Mouse (Mus musculus) thymus, adult 2 months (tissue): ENCODE results near the gene Ttll8. TPM values are rescaled to one million over a fixed set of nuclear protein-coding genes. Genes with fewer than 3 reads are reported as not detected.

ENCODE experiments used
- DNase-seq: peaks from one replicate; pipeline ENCODE4 v3.0.0; 2021
- H3K27ac ChIP-seq: fragments of 200-500 bp; 2 replicates; pipeline ENCODE4 v1.5.1; 2012; ENCODE audit warnings: low read length, control low read depth; ENCODE audit not compliant: control insufficient read depth, insufficient read depth
- H3K27me3 ChIP-seq: fragments of 200-500 bp; 2 replicates; pipeline ENCODE4 v1.6.1; 2012; ENCODE audit warnings: mild to moderate bottlenecking, low read length, moderate library complexity, mixed read lengths; ENCODE audit not compliant: control insufficient read depth, insufficient read depth
- H3K36me3 ChIP-seq: fragments of 200-500 bp; 2 replicates; pipeline ENCODE4 v1.6.1; 2012; ENCODE audit warnings: mild to moderate bottlenecking, low read length, moderate library complexity; ENCODE audit not compliant: control insufficient read depth, insufficient read depth
- H3K4me1 ChIP-seq: fragments of 200-500 bp; replicated peaks from 2 replicates; pipeline ENCODE4 v1.6.1; 2012; ENCODE audit warnings: low read length; ENCODE audit not compliant: control insufficient read depth, insufficient read depth
- H3K4me3 ChIP-seq: fragments of 200-500 bp; 2 replicates; pipeline ENCODE4 v1.5.1; 2012; ENCODE audit warnings: mild to moderate bottlenecking, low read length, control low read depth, moderate library complexity; ENCODE audit not compliant: control insufficient read depth, insufficient read depth
- CTCF ChIP-seq: fragments of 200-500 bp; IDR thresholded peaks from 2 replicates; pipeline ENCODE4 v1.5.1; 2012; ENCODE audit warnings: mild to moderate bottlenecking, control low read depth, low read length, moderate library complexity, borderline replicate concordance; ENCODE audit not compliant: control insufficient read depth, poor library complexity, insufficient read depth; ENCODE audit errors: extremely low read depth
- POLR2A ChIP-seq: fragments of 200-500 bp; IDR thresholded peaks from 2 replicates; pipeline ENCODE4 v1.6.1; 2012; ENCODE audit warnings: mild to moderate bottlenecking, low read length, control low read depth, moderate library complexity; ENCODE audit not compliant: control insufficient read depth, poor library complexity, insufficient read depth; ENCODE audit errors: extremely low read depth
- WGBS: fragments of 180-500 bp; shearing (Covaris S2); methylation state at CpG from one replicate; pipeline ENCODE4 v1.1.7; 2018; 5-methylcytosine and 5-hydroxymethylcytosine counted together
- polyA plus RNA-seq: library from polyadenylated mRNA; depleted of rRNA; stranded (reverse); fragments of >200 nt; gene quantifications from 2 replicates; pipeline ENCODE4 v1.2.3, GENCODE M21; 2012

Ttll8 gene
- polyA plus RNA-seq, 1 experiment = 0.05 TPM

DNA sequence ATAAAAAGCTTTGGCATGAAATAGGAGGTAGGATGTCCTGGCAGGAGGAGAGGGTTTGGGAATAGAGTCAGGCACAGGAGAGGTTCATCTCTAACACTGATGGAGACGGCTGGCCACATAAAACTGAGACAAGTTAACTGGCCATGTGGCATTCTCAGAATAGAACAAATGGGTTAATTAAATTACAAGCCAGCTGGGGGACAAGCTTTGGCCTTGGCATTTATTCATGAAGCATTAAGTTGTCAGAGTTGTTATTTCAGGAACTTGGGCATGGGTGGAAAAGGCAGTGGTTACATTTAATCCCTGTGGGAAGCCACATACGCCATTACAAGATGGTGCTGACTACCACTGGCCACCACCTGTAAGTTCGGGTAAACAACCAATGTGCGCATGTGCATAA, 3.0 kb downstream of the Ttll8 start:
- Histone ChIP-seq H3K4me3 (no peak overlapping the region), H3K36me3 (no peaks in the 10 kb centered on the region), H3K27me3 (peaks cover 7% of the 10 kb centered on the region; the same call in 1 of the 2 replicates), H3K27ac (no peak overlapping the region), H3K4me1 (no peaks in the 10 kb centered on the region)
- TF ChIP-seq POLR2A = no peak
- no peak for TF ChIP-seq CTCF
- DNase-seq = no peak
- 90% methylated on average over 4 of the region's 4 CpGs for WGBS

DNA sequence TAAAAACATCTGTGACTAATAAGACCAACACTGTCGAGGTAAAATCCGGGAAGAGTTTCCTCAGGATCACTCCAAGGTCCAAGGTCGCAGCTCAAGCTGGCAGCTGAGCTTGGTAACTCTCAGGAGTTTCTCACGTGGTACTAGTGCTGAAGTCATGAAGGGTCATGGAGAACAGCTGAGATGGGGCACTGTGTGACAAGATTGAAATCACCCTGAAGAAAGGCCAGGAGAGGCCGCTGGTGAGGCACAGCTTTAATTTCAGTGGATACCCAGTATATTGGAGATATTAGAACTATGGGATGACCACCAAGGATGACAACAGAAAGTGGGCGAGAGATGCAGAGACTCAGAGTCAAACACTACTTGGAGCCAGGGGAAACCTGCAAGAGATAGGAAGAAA, 7.4 kb downstream of the Ttll8 start:
- no peak overlapping the region for H3K27ac ChIP-seq
- H3K36me3 ChIP-seq = no peaks in the 10 kb centered on the region
- WGBS = 59% methylated on average over 6 of the region's 6 CpGs
- no peak overlapping the region for H3K4me3 ChIP-seq
- H3K4me1 ChIP-seq = no peaks in the 10 kb centered on the region
- TF ChIP-seq CTCF = no peak
- TF ChIP-seq POLR2A = no peak
- no peak for DNase-seq
- H3K27me3 ChIP-seq = no peaks in the 10 kb centered on the region

DNA sequence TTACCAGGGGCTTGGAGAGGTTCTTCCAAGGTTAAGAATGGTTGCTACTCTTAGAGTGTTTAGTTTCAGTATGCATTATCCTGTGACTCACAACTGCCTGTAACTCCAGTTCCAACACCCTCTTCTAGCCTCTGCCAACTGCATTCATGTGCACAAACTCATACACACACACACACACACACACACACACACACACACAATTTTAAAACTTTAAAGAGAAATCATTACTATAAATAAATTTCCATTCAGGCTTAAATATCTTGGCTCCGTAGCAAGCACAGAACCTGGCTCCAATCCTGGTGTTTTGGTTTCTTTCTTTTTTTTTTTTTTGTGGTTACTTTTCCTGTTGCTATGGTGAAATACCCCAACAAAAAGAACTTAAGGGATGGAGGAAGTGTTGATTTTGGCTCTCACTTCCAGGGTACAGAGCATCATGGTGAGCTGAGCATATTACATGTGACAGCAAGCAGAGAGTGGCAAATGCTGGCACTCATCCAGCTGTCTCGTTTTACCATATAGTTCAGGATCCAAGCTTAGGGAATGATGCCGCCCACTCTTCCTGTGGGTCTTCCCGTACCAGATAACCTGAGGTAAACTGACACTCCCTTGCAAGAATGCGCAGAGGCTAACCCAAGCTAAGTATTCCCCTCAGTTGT, 10.2 kb downstream of the Ttll8 start:
- Histone ChIP-seq H3K36me3 (no peaks in the 10 kb centered on the region), H3K27ac (no peak overlapping the region), H3K4me3 (no peak overlapping the region), H3K27me3 (no peaks in the 10 kb centered on the region), H3K4me1 (no peaks in the 10 kb centered on the region)
- WGBS = 71% methylated on average over 5 of the region's 5 CpGs
- DNase-seq = no peak
- TF ChIP-seq POLR2A (no peak), CTCF (no peak)

DNA sequence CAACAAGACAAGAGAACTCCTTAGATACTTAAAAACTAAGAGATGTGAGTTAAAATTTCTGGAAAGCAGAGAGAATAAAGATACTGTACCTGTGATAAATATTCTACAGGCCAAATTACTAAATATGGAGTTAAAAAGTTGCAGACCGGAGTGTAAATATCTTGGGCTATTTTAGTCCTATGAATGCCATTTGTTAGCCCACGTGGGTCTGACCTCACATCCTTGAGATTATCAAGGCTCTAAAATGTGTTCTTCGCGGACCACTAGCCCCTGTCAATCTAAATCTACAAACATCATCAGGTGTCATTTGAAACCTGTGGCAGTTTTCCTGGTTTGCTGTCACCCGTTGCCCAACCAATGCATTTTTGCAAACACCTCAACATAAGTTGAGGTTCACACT, 11.4 kb downstream of the Ttll8 start:
- no peak overlapping the region for H3K27ac ChIP-seq
- no peak overlapping the region for H3K4me3 ChIP-seq
- DNase-seq = no peak
- WGBS = 79% methylated on average over 5 of the region's 5 CpGs
- no peaks in the 10 kb centered on the region for H3K4me1 ChIP-seq
- no peaks in the 10 kb centered on the region for H3K36me3 ChIP-seq
- no peaks in the 10 kb centered on the region for H3K27me3 ChIP-seq
- no peak for TF ChIP-seq CTCF
- TF ChIP-seq POLR2A = no peak

DNA sequence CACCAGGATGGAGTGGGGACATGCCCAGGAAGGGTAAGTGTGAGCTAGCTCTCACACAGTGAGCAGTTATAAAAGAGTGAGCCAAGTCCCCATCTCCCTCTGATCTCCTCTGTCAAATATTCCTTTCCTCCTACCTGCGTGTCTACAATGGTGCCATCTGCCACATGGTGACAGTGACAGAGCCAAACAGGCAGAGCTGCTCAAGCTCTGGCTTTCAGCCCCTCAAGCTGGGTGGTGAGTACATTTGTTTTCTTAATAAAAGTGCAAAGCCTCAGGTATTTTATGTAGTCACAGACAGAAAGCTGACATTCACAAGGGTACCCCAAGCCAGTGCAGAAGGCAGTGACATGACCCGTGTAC, 16.9 kb downstream of the Ttll8 start:
- H3K4me1 ChIP-seq = no peaks in the 10 kb centered on the region
- no peak for DNase-seq
- H3K4me3 ChIP-seq = no peak overlapping the region
- H3K27ac ChIP-seq = no peak overlapping the region
- no peaks in the 10 kb centered on the region for H3K36me3 ChIP-seq
- no peaks in the 10 kb centered on the region for H3K27me3 ChIP-seq
- 93% methylated on average over 2 of the region's 2 CpGs for WGBS
- TF ChIP-seq CTCF = no peak
- no peak for TF ChIP-seq POLR2A

GRCm38 (mm10) chr15:88936619-88937290, 17.5 kb downstream of the Ttll8 start:
- no peak overlapping the region for H3K27ac ChIP-seq
- H3K36me3 ChIP-seq = no peaks in the 10 kb centered on the region
- TF ChIP-seq CTCF (no peak), POLR2A (no peak)
- H3K27me3 ChIP-seq = no peaks in the 10 kb centered on the region
- no peaks in the 10 kb centered on the region for H3K4me1 ChIP-seq
- DNase-seq = no peak
- H3K4me3 ChIP-seq = no peak overlapping the region
- WGBS = 42% methylated on average over 6 of the region's 6 CpGs
